Mouse (Mus musculus) myocyte (in vitro differentiated cells): ENCODE data around the gene Ptprd. TPM values are rescaled to one million over a fixed set of nuclear protein-coding genes. Genes with fewer than 3 reads are reported as not detected.

Experiments
- H3K27me3 ChIP-seq: one replicate; pipeline ENCODE4 v1.6.1; 2011; ENCODE audit not compliant: control insufficient read depth, insufficient read depth, insufficient read length
- H3K36me3 ChIP-seq: one replicate; pipeline ENCODE4 v1.6.1; 2011; ENCODE audit not compliant: control insufficient read depth, insufficient read depth
- H3K4me2 ChIP-seq: one replicate; pipeline ENCODE4 v1.6.1; 2011; ENCODE audit warnings: low read depth, control low read depth
- H3K4me3 ChIP-seq: one replicate; pipeline ENCODE4 v1.5.1; 2011; ENCODE audit warnings: mild to moderate bottlenecking, control low read depth, moderate library complexity
- H3K79me2 ChIP-seq: one replicate; pipeline ENCODE4 v1.6.1; 2011; ENCODE audit not compliant: control insufficient read depth, insufficient read depth
- H3ac ChIP-seq: one replicate; pipeline ENCODE4 v1.6.1; 2011; ENCODE audit not compliant: control insufficient read depth, insufficient read length
- CEBPB ChIP-seq: IDR thresholded peaks from 2 replicates; pipeline ENCODE4 v1.6.1; 2011; ENCODE audit warnings: mild to moderate bottlenecking, moderate library complexity; ENCODE audit not compliant: poor library complexity, insufficient read depth, severe bottlenecking
- E2F4 ChIP-seq: IDR thresholded peaks from one replicate; pipeline ENCODE4 v1.6.1; 2011; ENCODE audit warnings: mild to moderate bottlenecking, control low read depth, moderate library complexity; ENCODE audit not compliant: insufficient read depth
- MAX ChIP-seq: IDR thresholded peaks from one replicate; pipeline ENCODE4 v1.6.1; 2011; ENCODE audit warnings: low read depth, mild to moderate bottlenecking, control low read depth
- MYOD1 ChIP-seq, 3 experiments: IDR thresholded peaks; one replicate each; pipeline ENCODE4 v1.6.1; 2011; ENCODE audit warnings: control low read depth in 2 of 3, low read depth in 2 of 3, mild to moderate bottlenecking in 2 of 3, moderate library complexity in 1 of 3; ENCODE audit not compliant: insufficient read length in 2 of 3, control insufficient read depth in 1 of 3
- MYOG ChIP-seq, 3 experiments: IDR thresholded peaks; one replicate each; pipeline ENCODE4 v1.6.1; 2011; ENCODE audit warnings: control low read depth in 2 of 3, low read depth in 2 of 3, mild to moderate bottlenecking in 2 of 3; ENCODE audit not compliant: insufficient read length in 2 of 3, control insufficient read depth in 1 of 3, insufficient read depth in 1 of 3
- POLR2A ChIP-seq: IDR thresholded peaks from one replicate; pipeline ENCODE4 v1.6.1; 2011; ENCODE audit warnings: low read depth, mild to moderate bottlenecking, control low read depth, moderate library complexity; ENCODE audit not compliant: insufficient read length
- POLR2AphosphoS2 ChIP-seq: IDR thresholded peaks from one replicate; pipeline ENCODE4 v1.6.1; 2011; ENCODE audit warnings: low read depth, control low read depth; ENCODE audit not compliant: insufficient read length
- REST ChIP-seq: IDR thresholded peaks from one replicate; pipeline ENCODE4 v1.6.1; 2011; ENCODE audit warnings: mild to moderate bottlenecking, control low read depth, moderate library complexity; ENCODE audit not compliant: insufficient read depth, insufficient read length
- SRF ChIP-seq: IDR thresholded peaks from one replicate; pipeline ENCODE4 v1.6.1; 2011; ENCODE audit warnings: low read depth; ENCODE audit not compliant: control insufficient read depth, insufficient read length
- TCF12 ChIP-seq: IDR thresholded peaks from one replicate; pipeline ENCODE4 v1.6.1; 2011; ENCODE audit warnings: mild to moderate bottlenecking, control low read depth; ENCODE audit not compliant: poor library complexity, insufficient read depth, severe bottlenecking
- TCF3 ChIP-seq: IDR thresholded peaks from one replicate; pipeline ENCODE4 v1.6.1; 2011; ENCODE audit warnings: low read depth, control low read depth; ENCODE audit not compliant: insufficient read length
- USF1 ChIP-seq: IDR thresholded peaks from one replicate; pipeline ENCODE4 v1.6.1; 2011; ENCODE audit warnings: low read depth, mild to moderate bottlenecking, control low read depth, moderate library complexity
- polyA plus RNA-seq: library from polyadenylated mRNA; unstranded; fragments of >200 nt; fragmentation: generic; extraction: Trizol; gene quantifications from one replicate; pipeline ENCODE4 v1.2.1, GENCODE M21; 2012; ENCODE audit warnings: missing spikeins

Ptprd gene
- polyA plus RNA-seq, 1 experiment, result 2.9 TPM

DNA sequence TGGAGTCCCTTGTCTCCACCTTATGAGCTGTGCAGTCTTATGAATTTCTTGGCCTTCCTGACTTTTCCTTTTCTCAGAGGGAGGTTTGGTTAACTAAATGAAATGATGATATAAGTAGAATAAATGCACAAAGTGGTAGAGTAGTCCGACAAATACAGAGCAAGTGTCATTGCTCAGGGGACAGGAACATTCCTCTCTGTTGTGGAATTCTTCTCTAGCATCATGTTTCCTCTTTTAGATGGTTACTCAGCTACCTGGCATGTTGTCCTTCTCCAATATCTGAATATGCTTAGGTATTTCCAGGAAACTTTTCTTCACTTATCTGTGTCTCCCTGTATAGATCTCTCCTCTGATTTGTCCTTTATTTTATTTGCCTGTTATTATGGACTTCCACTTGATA is 1207.3 kb downstream of the Ptprd start:
- Histone ChIP-seq H3K36me3 (no peaks in the 10 kb centered on the region), H3K79me2 (no peaks in the 10 kb centered on the region), H3K4me3 (no peak overlapping the region), H3ac (no peak overlapping the region), H3K27me3 (no peaks in the 10 kb centered on the region), H3K4me2 (no peak overlapping the region)
- TF ChIP-seq TCF12, result no peak
- TF ChIP-seq E2F4, result no peak
- TF ChIP-seq POLR2AphosphoS2, result no peak
- TF ChIP-seq SRF, result no peak
- no peak for TF ChIP-seq USF1
- no peak for TF ChIP-seq MAX
- no peak for TF ChIP-seq POLR2A
- no peak for TF ChIP-seq TCF3
- no peak for TF ChIP-seq MYOG (IDR thresholded peaks at IDR 0.05; ENCODE audit: control insufficient read depth in 1 of 3, insufficient read depth in 1 of 3, insufficient read length in 2 of 3, low read depth in 2 of 3)
- TF ChIP-seq CEBPB, result no peak

DNA sequence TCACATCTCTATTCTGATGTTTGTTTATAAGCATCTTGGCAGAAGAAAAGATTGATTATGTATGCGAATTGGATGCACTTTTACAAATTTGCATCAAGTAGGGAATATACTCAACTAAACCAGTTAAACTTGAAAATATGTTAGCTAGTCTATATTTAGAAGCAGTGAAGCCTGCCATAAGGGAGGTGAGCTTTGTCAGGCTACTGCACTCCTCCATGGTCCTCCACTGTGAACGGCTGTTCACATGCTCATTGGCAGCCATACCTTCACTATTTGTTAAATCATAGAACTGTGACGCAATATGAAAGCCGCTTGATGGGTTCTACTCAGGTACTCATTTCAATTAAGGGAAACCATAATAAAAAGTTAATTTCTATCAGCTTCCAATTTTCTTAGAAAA is 1215.6 kb downstream of the Ptprd start:
- Histone ChIP-seq H3K36me3 (no peaks in the 10 kb centered on the region), H3K4me3 (no peak overlapping the region), H3ac (no peak overlapping the region), H3K4me2 (no peak overlapping the region), H3K27me3 (no peaks in the 10 kb centered on the region), H3K79me2 (no peaks in the 10 kb centered on the region)
- TF ChIP-seq TCF12 (no peak), POLR2A (no peak)

DNA sequence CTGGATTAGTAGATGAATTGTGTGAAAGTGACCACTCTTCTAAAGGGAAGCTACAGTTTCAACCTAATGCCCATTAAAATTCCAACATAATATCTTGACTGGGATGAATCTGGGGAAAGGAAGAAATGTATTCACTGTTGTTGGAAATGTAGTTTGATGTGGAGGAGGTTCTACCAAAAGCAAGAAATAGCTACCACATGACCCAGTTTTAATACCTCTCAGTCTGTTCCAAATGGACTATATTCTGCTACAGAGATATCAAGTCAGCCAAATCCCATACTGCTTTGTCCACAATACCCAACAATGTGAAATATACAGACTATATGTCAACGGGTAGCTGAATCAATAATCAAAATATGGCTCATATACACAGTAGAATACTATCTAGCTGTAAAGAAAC is 1221.8 kb downstream of the Ptprd start:
- Histone ChIP-seq H3K4me3 (no peak overlapping the region), H3K4me2 (no peak overlapping the region), H3K36me3 (no peaks in the 10 kb centered on the region), H3K27me3 (no peaks in the 10 kb centered on the region), H3ac (no peak overlapping the region), H3K79me2 (no peaks in the 10 kb centered on the region)
- TF ChIP-seq TCF12, result no peak
- TF ChIP-seq SRF, result no peak
- TF ChIP-seq MYOD1 (IDR thresholded peaks at IDR 0.05; ENCODE audit: control insufficient read depth in 1 of 3, insufficient read length in 2 of 3, low read depth in 2 of 3), result no peak
- no peak for TF ChIP-seq CEBPB
- TF ChIP-seq MYOG (IDR thresholded peaks at IDR 0.05; ENCODE audit: control insufficient read depth in 1 of 3, insufficient read depth in 1 of 3, insufficient read length in 2 of 3, low read depth in 2 of 3), result no peak
- no peak for TF ChIP-seq POLR2AphosphoS2
- TF ChIP-seq TCF3, result no peak
- no peak for TF ChIP-seq USF1
- TF ChIP-seq MAX, result no peak
- TF ChIP-seq REST, result no peak
- TF ChIP-seq E2F4, result no peak
- TF ChIP-seq POLR2A, result no peak

DNA sequence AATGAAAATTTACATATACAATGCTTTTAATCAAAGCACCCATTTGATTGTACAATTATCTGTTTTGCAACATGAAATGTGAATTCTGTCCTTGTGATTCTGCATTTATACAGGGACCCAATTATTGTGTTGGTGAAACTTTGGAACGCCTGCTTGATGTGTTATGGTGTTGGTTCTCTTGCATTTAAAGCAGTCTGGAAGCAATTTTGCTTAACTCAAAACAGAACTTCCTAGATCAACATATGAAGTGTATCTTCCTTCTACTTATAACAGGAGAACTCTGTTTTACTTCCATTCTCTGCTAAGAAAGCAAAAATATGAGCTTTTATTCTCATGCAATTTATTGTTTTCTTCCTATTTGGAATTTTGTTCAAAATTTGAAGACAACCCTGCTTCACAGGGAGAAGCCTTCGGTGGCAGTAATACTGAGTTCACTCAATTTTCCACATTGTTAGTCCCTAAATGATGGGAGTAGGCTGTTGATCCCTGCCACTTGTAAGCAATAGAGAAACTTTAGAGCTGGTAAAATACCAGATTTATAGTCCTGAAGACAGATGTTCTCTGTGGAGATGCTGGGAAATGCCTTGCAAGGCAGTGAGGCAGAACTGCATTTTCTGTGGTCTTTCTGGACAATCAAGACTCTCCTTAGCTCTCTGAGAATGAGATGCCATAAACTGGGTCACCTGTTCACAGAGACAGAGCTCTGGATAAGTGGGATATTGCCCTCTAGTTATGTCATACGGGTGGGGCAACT is 1234.5 kb downstream of the Ptprd start:
- H3K4me2 ChIP-seq, result no peak overlapping the region
- TF ChIP-seq MYOG (IDR thresholded peaks at IDR 0.05; ENCODE audit: control insufficient read depth in 1 of 3, insufficient read depth in 1 of 3, insufficient read length in 2 of 3, low read depth in 2 of 3), result no peak
- no peak for TF ChIP-seq POLR2A
- no peak for TF ChIP-seq SRF
- TF ChIP-seq POLR2AphosphoS2, result no peak
- no peak for TF ChIP-seq REST
- TF ChIP-seq TCF12, result no peak
- no peak overlapping the region for H3K4me3 ChIP-seq
- no peaks in the 10 kb centered on the region for H3K79me2 ChIP-seq
- no peaks in the 10 kb centered on the region for H3K36me3 ChIP-seq
- no peak overlapping the region for H3ac ChIP-seq
- no peaks in the 10 kb centered on the region for H3K27me3 ChIP-seq

DNA sequence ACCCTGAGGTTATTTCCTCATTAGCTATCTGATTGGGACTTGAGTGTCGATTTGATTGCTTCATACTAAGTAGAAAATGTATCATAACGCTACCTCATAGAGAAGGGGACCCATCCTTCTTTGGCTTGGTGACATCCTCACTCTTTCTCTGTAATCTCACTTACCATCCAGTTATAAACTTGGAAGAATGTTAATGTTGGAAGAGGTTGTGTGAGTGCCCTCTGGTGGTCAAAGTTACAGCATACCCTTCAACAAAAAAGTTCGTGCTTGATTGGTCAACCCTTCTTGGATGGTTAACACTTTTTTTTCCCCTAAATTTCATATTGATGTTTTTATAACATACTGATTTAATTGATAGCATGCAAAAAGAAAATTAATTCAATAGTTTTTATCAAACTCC is 1263.5 kb downstream of the Ptprd start:
- Histone ChIP-seq H3ac (no peak overlapping the region), H3K36me3 (no peaks in the 10 kb centered on the region), H3K79me2 (no peaks in the 10 kb centered on the region), H3K4me2 (no peak overlapping the region), H3K27me3 (no peaks in the 10 kb centered on the region), H3K4me3 (no peak overlapping the region)
- no peak for TF ChIP-seq USF1
- TF ChIP-seq MAX, result no peak
- no peak for TF ChIP-seq POLR2AphosphoS2
- no peak for TF ChIP-seq CEBPB
